Mouse (Mus musculus) spleen, adult 2 months (tissue): ENCODE results near the gene Aars2. TPM values are rescaled to one million over a fixed set of nuclear protein-coding genes. Genes with fewer than 3 reads are reported as not detected.

Experiments
- DNase-seq, 2 experiments: peaks; one replicate each; pipeline versions ENCODE4 v3.0.0 to v3.0.0-alpha.2; 2012 to 2021; ENCODE audit warnings: low spot score in 2 of 2, low read depth in 1 of 2
- H3K27ac ChIP-seq: fragments of 200-500 bp; 2 replicates; pipeline ENCODE4 v1.5.1; 2012; ENCODE audit warnings: low read length, inconsistent platforms; ENCODE audit not compliant: insufficient read depth
- H3K27me3 ChIP-seq: fragments of 200-500 bp; 2 replicates; pipeline ENCODE4 v1.6.1; 2012; ENCODE audit warnings: mild to moderate bottlenecking, moderate library complexity, low read length, inconsistent platforms; ENCODE audit not compliant: control insufficient read depth, insufficient read depth
- H3K36me3 ChIP-seq: fragments of 200-500 bp; 2 replicates; pipeline ENCODE4 v1.6.1; 2012; ENCODE audit warnings: mild to moderate bottlenecking, low read length, inconsistent platforms; ENCODE audit not compliant: control insufficient read depth, insufficient read depth
- H3K4me1 ChIP-seq: fragments of 200-500 bp; 2 replicates; pipeline ENCODE4 v1.6.1; 2011; ENCODE audit warnings: inconsistent platforms; ENCODE audit not compliant: control insufficient read depth, insufficient read depth, insufficient read length
- H3K4me3 ChIP-seq: fragments of 200-500 bp; 2 replicates; pipeline ENCODE4 v1.5.1; 2011; ENCODE audit warnings: mild to moderate bottlenecking, inconsistent platforms; ENCODE audit not compliant: insufficient read depth, insufficient read length; ENCODE audit errors: extremely low read depth
- CTCF ChIP-seq: fragments of 200-500 bp; IDR thresholded peaks from 2 replicates; pipeline ENCODE4 v1.5.1; 2011; ENCODE audit warnings: mild to moderate bottlenecking, inconsistent platforms; ENCODE audit not compliant: insufficient read depth, insufficient read length, insufficient replicate concordance; ENCODE audit errors: extremely low read depth
- POLR2A ChIP-seq: fragments of 200-500 bp; IDR thresholded peaks from 2 replicates; pipeline ENCODE4 v1.6.1; 2011; ENCODE audit warnings: low read depth, low read length, inconsistent platforms
- WGBS: fragments of 180-500 bp; shearing (Covaris S2); methylation state at CpG from one replicate; pipeline ENCODE4 v1.1.7; 2018; 5-methylcytosine and 5-hydroxymethylcytosine counted together
- polyA plus RNA-seq: library from polyadenylated mRNA; depleted of rRNA; stranded (reverse); fragments of >200 nt; gene quantifications from 2 replicates; pipeline ENCODE4 v1.2.3, GENCODE M21; 2012

Gene Aars2
- polyA plus RNA-seq, 1 experiment: 11.9 TPM

- no peak for TF ChIP-seq CTCF
- no peak for TF ChIP-seq POLR2A
- Histone ChIP-seq H3K27me3 (no peaks in the 10 kb centered on the region), H3K4me3 (no peak overlapping the region), H3K4me1 (no peaks in the 10 kb centered on the region), H3K27ac (no peak overlapping the region), H3K36me3 (no peaks in the 10 kb centered on the region)
- WGBS: 84% methylated on average over 5 of the region's 5 CpGs
- no peak for DNase-seq
Observed at GRCm38 (mm10) chr17:45468302-45468701, 38.3 kb upstream of the Aars2 start.

- H3K4me1 ChIP-seq: peaks cover 5% of the 10 kb centered on the region; the same call in 1 of the 2 replicates
- no peak overlapping the region for H3K4me3 ChIP-seq
- WGBS: 79% methylated on average over 7 of the region's 7 CpGs
- no peak for TF ChIP-seq CTCF
- TF ChIP-seq POLR2A: no peak
- H3K27ac ChIP-seq: no peak overlapping the region
- no peak for DNase-seq
- H3K27me3 ChIP-seq: no peaks in the 10 kb centered on the region
- no peaks in the 10 kb centered on the region for H3K36me3 ChIP-seq
Observed at GRCm38 (mm10) chr17:45470726-45471125, 35.9 kb upstream of the Aars2 start.

- no peak for TF ChIP-seq POLR2A
- no peak for TF ChIP-seq CTCF
- no peak overlapping the region for H3K4me3 ChIP-seq
- DNase-seq: no peak
- no peaks in the 10 kb centered on the region for H3K36me3 ChIP-seq
- no peak overlapping the region for H3K27ac ChIP-seq
- WGBS: 75% methylated on average over 6 of the region's 6 CpGs
- no peaks in the 10 kb centered on the region for H3K27me3 ChIP-seq
- H3K4me1 ChIP-seq: peaks cover 5% of the 10 kb centered on the region; the same call in 1 of the 2 replicates
Observed at GRCm38 (mm10) chr17:45473667-45474066, 33.0 kb upstream of the Aars2 start.

- no peaks in the 10 kb centered on the region for H3K27me3 ChIP-seq
- no peaks in the 10 kb centered on the region for H3K36me3 ChIP-seq
- peaks cover 5% of the 10 kb centered on the region; the same call in 1 of the 2 replicates for H3K4me1 ChIP-seq
- no peak for DNase-seq
- no peak overlapping the region for H3K4me3 ChIP-seq
- TF ChIP-seq CTCF (no peak), POLR2A (no peak)
- H3K27ac ChIP-seq: no peak overlapping the region
- 80% methylated on average over 8 of the region's 8 CpGs for WGBS
Observed at GRCm38 (mm10) chr17:45474146-45474545, 32.5 kb upstream of the Aars2 start.

GRCm38 (mm10) chr17:45474669-45475465, 31.8 kb upstream of the Aars2 start, which contains the start of gene Spats1:
Gene Spats1 (minus strand): TSS chr17:45475415.
- peak; percentile 14 to 25 for DNase-seq
- 5% methylated on average over 30 of the region's 30 CpGs for WGBS
- TF ChIP-seq POLR2A: no peak
- no peak for TF ChIP-seq CTCF
- no peaks in the 10 kb centered on the region for H3K27me3 ChIP-seq
- no peak within 1 kb of the TSS for H3K27ac ChIP-seq
- H3K4me1 ChIP-seq: peaks cover 5% of the 10 kb centered on the region; the same call in 1 of the 2 replicates
- peak within 1 kb of the TSS; percentile 45; the same call in 1 of the 2 replicates for H3K4me3 ChIP-seq
- H3K36me3 ChIP-seq: no peaks in the 10 kb centered on the region

- no peaks in the 10 kb centered on the region for H3K36me3 ChIP-seq
- no peak overlapping the region for H3K27ac ChIP-seq
- TF ChIP-seq CTCF (peak; percentile 98; the same call in 1 of the 2 replicates), POLR2A (no peak)
- H3K4me3 ChIP-seq: no peak overlapping the region
- no peaks in the 10 kb centered on the region for H3K27me3 ChIP-seq
- peaks cover 5% of the 10 kb centered on the region; the same call in 1 of the 2 replicates for H3K4me1 ChIP-seq
- peak; percentile 41 to 74 for DNase-seq
- 9% methylated on average over 12 of the region's 12 CpGs for WGBS
Observed at GRCm38 (mm10) chr17:45478234-45478825, 28.3 kb upstream of the Aars2 start.
